Mouse (Mus musculus): Measurements from ENCODE around the gene Myh10.

- TF ChIP-seq CTCF (conservative IDR thresholded peaks at IDR 0.05; ENCODE audit: insufficient read depth, insufficient read length, low read depth, low read length): no peak
- no peak for TF ChIP-seq POLR2A (IDR thresholded peaks at IDR 0.05; ENCODE audit: low read depth, low read length)
Measured at GRCm38 (mm10) chr11:68742658-68743057, 51.3 kb downstream of the Myh10 start.
